Mouse (Mus musculus): Measurements from ENCODE around the gene Gm9817. TPM values are rescaled to one million over a fixed set of nuclear protein-coding genes. Genes with fewer than 3 reads are reported as not detected.

Gm9817 gene
- polyA plus RNA-seq, 3 experiments from 2014 or later = 0.38 TPM; not detected in 2

DNA sequence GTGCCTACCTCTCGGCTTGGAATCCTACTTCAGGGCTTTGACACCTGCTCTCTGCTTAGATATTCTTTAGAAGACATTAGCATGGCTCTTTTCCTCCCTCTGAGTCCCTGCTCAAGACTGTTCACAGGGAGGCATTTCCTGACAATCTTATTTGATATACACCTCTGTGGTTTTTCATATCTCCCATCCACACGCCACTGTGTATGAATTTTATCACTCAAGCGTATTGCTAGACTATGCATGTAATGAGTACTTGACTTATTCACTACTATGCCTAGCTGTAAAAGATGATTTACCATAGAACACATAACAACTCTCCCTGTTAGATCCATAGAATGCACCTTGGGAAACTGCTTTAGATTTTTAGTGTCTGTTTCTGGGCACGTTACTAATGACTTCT is 14.3 kb downstream of the Gm9817 start:
- no peak for ATAC-seq

DNA sequence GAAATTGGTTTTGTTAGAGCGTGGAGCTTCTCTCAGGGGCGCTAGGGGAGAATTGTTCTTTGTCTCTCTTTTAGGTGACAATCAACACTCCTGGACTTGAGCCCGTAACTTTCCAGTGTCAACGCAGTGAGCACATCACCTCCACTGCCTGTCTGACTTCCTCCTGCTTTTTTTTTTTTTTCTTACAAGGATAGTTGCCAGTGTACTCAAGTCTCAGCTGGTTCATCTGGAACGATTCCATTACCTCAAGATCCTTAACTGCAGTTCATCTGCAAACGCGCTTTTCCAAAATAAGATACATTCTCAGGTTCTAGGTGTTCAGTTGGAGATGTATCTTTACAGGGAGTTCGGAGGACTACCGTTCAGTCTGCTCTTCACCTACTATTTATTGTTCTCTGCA is 16.5 kb downstream of the Gm9817 start:
- ATAC-seq = no peak

DNA sequence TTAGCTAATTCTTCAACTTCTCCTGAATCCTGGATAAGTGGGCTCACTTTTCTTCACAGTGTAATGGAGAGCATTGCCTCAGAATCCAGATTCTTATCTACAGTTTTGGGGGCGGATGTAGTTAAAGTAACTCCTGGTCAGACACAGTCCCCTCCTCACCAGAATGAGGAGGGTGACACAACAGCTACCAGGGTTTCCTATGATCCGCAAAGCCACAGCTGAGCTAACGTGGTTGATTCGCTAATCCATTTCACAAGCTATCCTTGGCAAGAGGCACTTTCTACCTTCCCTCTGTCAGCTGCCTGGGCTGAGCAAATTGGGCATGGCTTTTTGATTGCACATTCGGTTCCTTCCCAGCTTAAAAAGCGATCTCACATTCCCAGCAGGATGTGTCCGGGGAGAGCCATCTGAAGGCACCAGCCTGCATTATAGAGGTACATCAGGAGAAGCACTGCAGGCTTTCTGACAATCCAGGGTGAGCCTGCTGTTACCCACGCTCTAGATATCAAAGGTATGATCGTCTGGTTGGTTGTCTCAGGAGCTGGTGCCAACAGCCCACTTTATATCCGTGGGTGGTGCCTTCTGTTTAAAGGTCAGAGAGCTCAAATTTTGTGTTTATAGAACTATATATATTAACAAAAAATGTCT is 21.2 kb downstream of the Gm9817 start:
- no peak for ATAC-seq

DNA sequence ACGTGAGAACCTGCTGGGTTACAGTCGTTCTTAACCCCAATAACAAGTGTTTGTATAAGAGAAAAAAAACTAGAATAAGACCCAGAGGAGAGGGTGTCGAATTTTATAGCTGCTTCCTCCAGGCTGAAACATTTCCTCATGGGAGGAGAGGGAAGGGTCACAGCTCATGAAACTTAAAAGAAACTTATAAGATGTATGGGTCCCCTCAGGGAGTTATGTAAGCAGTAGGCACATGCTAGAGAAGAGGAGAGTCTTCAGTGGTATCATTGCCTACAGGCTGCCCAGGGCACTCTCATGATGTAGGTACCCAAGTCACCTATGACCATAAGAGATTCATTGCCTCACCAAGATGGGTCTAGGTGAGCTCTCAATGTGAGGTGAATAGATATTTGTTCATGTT is 28.0 kb downstream of the Gm9817 start:
- ATAC-seq = no peak

DNA sequence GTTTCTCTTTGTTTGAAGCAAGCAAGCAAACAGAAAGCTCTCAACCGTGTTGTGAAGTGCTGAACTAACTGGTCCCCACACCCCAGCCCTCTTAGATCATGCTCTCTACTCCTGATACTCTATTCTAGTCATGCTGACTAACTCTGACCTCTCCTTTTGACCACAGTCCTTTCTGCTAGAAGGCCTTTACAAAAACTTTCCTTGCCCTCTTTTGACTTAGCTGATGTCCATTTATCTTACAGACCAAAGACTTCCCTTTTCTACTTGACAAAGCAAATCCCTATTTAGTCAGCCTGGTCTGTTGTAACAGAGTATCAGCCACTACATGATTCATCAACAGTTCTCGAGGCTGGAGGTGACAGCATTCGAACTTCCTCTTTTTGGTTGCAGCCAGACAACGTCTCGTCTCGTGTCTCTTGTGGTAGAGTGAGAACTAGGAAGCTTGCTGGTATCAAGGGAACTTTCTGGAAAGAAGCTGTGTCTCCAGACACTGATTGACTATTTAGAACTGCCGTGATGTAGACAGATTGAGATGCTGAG is 30.4 kb downstream of the Gm9817 start:
- ATAC-seq = no peak

DNA sequence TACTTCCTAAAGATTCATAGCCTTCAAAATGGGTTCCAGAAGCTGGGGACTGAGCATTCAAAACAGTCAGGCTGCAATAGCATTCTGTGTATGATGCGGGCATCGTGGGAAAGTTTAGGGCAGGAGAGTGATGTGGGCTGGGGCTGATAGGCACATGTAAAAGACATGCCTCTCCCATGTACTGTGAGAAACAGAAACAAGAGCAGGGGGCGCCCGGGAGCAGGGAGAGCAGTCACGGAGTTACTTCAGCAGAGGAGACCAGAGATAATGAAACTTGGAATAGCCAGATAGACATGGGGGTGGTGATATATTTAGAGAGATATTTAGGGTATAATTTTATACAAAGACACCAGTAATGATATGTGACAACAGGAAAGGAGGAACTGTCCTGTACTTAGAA is 39.9 kb downstream of the Gm9817 start:
- ATAC-seq = no peak

DNA sequence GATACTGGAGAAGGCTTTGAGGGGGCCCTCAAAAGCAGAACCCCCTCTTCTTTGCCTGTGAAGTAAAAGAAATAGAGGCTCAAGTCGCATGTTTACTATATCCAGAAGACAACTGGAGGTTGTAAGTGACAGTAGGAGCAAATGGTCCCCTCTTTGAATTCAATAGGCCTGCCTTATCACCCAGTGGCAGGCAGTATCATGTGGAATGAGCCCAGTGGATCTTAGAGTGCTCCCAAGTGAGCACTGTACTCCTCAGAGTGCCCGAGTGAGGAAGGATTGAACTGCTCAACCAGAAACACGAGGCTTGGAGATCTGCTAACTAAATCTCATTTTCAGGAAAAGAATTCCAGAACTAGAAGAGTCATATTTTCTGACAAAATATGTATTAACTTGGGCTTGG is 40.3 kb downstream of the Gm9817 start:
- ATAC-seq = no peak

Other genes starting within 250 kb of the Gm9817 start
- gene Dtnbp1, start 76.5 kb upstream of the Gm9817 start, polyA plus RNA-seq (2017; shearing (Covaris generic)) = 10 to 100 TPM in 2 of 3 experiments, 1 to 10 TPM in 1; 8.1 to 10.6 (median 10.0) TPM

All from inflammation-experienced regulatory T-cells, adult 6 months (primary cell).